Mouse (Mus musculus): ENCODE results near the gene Ctc1.

DNA sequence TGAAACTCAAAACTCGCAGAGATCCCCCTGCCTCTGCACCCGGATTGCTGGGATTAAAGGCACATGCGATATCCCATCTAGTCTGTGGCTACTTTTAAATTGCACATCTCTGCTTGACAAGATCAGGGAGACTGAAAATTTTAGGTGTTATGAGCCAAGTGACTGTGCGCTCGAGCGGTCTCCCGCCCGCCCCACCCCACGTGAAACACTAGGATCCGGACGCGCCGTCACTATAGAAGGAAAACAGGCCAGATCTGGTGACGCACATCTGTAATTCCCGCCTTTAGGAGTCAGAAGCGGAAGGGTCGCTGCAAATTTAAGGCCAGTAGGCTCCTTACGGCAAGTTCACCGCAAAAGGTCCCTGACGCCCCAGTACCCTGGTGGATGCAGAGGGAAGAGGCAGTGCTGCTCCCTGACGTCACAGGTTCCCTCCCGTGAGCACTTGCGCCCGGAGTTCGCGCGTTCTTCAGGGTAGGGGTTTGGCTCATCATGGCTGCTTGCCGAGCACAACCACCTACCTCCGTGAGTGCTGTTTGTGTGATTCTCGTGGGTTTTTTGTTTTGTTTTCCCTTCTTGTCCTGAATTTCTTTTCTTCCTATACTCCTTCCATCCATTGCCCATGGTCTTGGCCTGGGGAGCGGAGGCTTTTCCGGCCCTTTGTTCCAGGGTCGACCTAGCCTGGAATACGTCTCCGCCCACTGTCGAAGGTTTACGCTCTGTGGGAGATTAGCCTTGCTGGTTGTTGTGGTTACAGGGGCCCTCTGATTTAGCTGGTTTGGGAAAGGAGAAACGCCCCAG, at the start of gene Ctc1:
- TF ChIP-seq CTCF (IDR thresholded peaks at IDR 0.05; ENCODE audit: insufficient read depth, low read length) (peak; percentile 75), POLR2A (IDR thresholded peaks at IDR 0.05; ENCODE audit: borderline replicate concordance, extremely low read depth, low read depth, low read length) (peak; percentile 95; the same call in 1 of the 2 replicates)
